Mouse (Mus musculus): ENCODE measurements around the gene Hacd2. TPM values are rescaled to one million over a fixed set of nuclear protein-coding genes. Genes with fewer than 3 reads are reported as not detected.

Gene Hacd2
- polyA plus RNA-seq, 1 experiment = 18.4 TPM

DNA sequence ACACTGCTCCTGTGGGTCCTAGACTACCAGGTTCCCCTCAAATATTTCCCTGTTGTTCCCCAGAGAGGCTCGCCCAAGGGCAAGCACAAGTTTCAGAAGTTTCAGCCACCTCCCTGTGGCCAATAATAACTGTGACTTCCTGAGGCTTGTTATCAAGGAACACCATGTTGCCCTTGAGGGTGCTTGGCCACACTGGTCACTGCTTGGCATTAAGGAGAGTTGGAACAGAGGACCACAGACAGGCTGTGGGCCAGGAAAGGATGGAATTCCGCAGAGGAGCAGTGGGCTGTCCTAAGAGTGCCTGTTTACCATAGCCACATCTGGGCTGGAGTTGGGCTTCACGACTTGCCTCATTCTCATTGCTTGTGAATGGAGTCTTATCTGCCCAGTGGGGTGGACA is 107.9 kb downstream of the Hacd2 start:
- TF ChIP-seq CTCF (IDR thresholded peaks at IDR 0.05; ENCODE audit: borderline replicate concordance, extremely low read depth, insufficient read depth, insufficient read length) (no peak), POLR2A (IDR thresholded peaks at IDR 0.05; ENCODE audit: borderline replicate concordance, extremely low read depth, insufficient read depth, insufficient read length, poor library complexity, severe bottlenecking) (no peak)
- no peak for DNase-seq (ENCODE audit: low read depth)

DNA sequence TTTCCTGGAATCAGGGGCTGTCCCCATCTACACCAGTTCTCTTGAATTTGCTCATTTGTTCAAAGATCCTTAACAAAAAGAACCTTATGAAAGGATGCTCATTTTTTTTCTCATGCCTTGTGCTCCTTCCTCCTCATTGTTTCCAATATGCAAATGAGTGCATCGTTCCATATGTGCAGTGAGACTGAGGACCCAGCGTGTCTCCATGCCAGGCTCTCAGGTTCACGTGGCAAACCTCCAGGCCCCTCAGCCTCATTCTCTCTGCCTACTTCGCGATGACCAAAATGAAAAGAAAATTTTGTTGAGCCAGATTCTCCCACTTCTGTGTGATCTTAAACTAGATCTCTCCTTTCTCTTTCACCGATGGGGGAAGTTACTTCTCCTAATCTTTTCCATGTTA is 117.2 kb downstream of the Hacd2 start:
- TF ChIP-seq CTCF (IDR thresholded peaks at IDR 0.05; ENCODE audit: borderline replicate concordance, extremely low read depth, insufficient read depth, insufficient read length) (no peak), POLR2A (IDR thresholded peaks at IDR 0.05; ENCODE audit: borderline replicate concordance, extremely low read depth, insufficient read depth, insufficient read length, poor library complexity, severe bottlenecking) (no peak)
- DNase-seq (ENCODE audit: low read depth) = peak; percentile 76

DNA sequence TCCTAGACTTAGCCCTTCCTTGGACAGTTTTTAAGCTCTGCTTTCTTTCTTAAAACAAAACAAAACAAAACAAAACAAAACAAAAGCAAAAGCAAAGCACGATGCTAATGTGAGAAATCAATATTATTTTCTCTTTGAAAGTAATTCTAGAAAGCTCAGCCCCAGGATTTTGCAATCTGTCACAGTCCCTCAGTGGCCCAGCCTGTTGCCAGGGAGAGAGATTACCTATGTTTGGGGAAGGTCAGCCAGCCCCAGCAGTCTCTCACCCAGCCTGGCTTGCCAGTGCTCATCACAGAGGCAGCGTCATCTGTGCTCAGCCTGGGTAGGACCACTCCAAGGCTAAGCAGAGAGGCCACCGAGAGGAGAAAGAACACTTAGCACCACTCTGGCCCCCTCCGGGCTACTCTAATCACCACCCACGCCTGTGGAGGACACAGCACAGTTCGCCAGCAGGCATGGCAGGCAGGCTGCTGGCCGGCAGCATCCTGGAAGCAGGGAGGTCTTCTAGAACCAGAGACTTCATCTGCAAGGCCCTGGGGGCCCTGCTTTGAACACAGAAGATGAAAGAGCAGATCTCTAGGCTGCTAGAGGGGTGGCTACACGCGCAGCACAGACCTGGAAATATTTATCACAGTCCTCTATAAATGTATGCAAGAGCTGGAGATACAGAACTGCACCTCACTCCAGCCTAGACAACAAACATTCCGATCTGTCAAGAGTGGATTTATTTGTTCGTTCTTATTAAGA is 117.8 kb downstream of the Hacd2 start:
- DNase-seq (ENCODE audit: low read depth) = peak; percentile 79
- TF ChIP-seq CTCF (IDR thresholded peaks at IDR 0.05; ENCODE audit: borderline replicate concordance, extremely low read depth, insufficient read depth, insufficient read length) = no peak
- no peak for TF ChIP-seq POLR2A (IDR thresholded peaks at IDR 0.05; ENCODE audit: borderline replicate concordance, extremely low read depth, insufficient read depth, insufficient read length, poor library complexity, severe bottlenecking)

DNA sequence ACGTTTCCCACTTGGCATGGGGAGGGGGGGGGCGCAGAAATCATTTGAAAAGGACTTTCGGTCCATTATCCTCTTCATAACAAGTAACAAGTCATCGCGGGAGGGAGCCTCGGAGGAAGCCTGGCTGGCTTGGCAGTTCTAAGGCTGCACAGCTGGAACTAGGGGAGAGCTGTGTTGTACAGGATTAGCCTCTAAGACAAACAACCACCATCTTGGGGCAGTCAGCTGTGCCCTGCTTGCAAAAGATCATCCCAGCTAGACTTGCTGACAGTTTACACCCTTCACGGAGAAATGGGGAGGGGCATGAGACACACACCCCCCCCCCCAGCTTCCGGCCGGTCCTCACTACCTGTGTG is 118.4 kb downstream of the Hacd2 start:
- peak; percentile 62 for DNase-seq (ENCODE audit: low read depth)
- TF ChIP-seq POLR2A (IDR thresholded peaks at IDR 0.05; ENCODE audit: borderline replicate concordance, extremely low read depth, insufficient read depth, insufficient read length, poor library complexity, severe bottlenecking) = no peak
- no peak for TF ChIP-seq CTCF (IDR thresholded peaks at IDR 0.05; ENCODE audit: borderline replicate concordance, extremely low read depth, insufficient read depth, insufficient read length)

DNA sequence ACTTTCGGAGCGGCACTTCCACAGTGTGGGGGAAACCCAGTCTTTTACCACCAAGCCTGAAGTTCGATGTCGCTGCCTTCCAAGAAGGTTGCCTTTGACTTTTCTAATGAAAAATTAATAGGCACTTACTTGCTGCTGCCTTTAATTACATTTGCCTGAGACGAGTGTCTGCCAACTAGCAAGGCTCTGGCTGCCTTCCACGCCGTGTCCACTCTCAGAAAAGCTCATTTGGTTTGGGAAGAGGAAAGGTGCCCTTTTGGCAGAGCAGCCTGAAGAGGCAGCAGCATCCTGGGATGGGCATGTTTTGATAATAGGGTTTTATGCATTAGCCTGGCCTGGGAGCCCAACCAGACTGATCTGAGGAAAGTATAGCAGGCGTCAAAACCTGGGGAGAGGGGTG is 119.6 kb downstream of the Hacd2 start:
- peak; percentile 62 for DNase-seq (ENCODE audit: low read depth)
- TF ChIP-seq POLR2A (IDR thresholded peaks at IDR 0.05; ENCODE audit: borderline replicate concordance, extremely low read depth, insufficient read depth, insufficient read length, poor library complexity, severe bottlenecking) = no peak
- TF ChIP-seq CTCF (IDR thresholded peaks at IDR 0.05; ENCODE audit: borderline replicate concordance, extremely low read depth, insufficient read depth, insufficient read length) = no peak

DNA sequence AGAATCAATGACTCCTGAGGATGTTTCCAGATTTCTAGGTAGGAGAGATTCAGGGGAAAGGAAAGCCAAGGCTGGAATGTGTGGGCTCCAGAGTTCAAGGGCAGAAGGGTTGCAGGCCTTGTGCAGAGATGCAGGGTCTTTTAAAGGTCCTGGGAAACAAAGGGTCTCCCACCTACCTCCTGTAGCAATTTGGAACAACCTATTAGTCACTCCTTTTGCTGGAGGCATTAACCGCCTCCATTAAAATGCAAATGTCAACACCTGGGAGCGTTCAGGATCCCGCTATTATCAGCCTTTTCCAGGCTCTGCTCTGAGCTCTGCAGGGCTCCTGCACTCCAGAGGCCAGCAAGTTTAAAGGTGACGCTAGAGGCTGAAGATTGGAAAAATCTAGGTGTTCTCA is 123.9 kb downstream of the Hacd2 start:
- DNase-seq (ENCODE audit: low read depth) = no peak
- TF ChIP-seq CTCF (IDR thresholded peaks at IDR 0.05; ENCODE audit: borderline replicate concordance, extremely low read depth, insufficient read depth, insufficient read length) (no peak), POLR2A (IDR thresholded peaks at IDR 0.05; ENCODE audit: borderline replicate concordance, extremely low read depth, insufficient read depth, insufficient read length, poor library complexity, severe bottlenecking) (no peak)

DNA sequence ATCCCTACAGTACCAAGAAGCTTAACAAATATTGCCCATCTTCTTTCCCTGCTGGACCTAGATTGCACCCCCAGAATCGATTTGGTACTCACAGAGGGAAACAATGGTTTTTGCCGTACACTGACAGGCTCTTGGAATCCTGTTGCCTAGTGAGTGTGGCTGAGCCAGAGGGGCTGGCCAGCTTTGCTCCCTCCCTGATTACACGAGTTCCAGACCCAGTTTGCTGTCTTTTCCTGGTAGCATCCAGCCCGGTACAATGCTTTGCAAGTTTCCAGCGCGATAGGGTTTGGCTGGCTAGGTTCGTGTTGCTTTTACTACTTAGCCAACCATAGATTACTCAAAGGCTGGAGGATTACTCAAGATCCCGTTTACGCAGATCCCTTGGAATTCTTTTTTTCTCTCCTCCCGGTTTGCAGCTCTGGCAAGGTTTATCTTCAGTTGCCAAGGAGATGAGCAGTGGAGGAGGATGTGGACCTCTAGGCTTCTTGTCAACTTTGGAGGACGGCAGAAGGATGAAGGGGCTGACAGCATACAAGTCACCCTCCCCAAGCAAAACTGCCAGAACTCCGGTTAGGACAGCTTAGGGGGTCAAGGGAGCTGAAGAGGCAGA is 131.0 kb downstream of the Hacd2 start:
- TF ChIP-seq POLR2A (IDR thresholded peaks at IDR 0.05; ENCODE audit: borderline replicate concordance, extremely low read depth, insufficient read depth, insufficient read length, poor library complexity, severe bottlenecking) (no peak), CTCF (IDR thresholded peaks at IDR 0.05; ENCODE audit: borderline replicate concordance, extremely low read depth, insufficient read depth, insufficient read length) (no peak)
- peak; percentile 24 for DNase-seq (ENCODE audit: low read depth)

DNA sequence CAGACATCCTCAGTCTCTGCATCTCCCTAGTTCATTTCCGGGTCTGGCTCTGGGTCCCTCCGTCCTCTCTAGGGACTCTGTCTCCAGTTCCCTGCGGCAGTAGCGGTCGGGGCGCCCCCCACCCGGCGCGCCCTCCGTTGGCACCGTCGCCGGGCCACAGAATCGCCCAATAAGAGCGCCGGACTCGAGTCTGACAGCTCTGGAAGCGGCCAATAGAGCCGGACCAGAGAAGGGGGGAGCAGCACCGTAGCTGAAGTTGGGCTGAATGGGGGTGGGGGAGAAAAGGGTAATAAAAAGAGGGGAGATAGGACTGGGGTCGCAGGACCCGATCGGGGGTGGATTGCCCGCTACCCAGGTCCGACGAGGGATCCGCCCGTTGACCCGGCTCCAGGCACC is 132.0 kb downstream of the Hacd2 start:
- TF ChIP-seq POLR2A (IDR thresholded peaks at IDR 0.05; ENCODE audit: borderline replicate concordance, extremely low read depth, insufficient read depth, insufficient read length, poor library complexity, severe bottlenecking) = no peak
- TF ChIP-seq CTCF (IDR thresholded peaks at IDR 0.05; ENCODE audit: borderline replicate concordance, extremely low read depth, insufficient read depth, insufficient read length) = no peak
- DNase-seq (ENCODE audit: low read depth) = peak; percentile 89

DNA sequence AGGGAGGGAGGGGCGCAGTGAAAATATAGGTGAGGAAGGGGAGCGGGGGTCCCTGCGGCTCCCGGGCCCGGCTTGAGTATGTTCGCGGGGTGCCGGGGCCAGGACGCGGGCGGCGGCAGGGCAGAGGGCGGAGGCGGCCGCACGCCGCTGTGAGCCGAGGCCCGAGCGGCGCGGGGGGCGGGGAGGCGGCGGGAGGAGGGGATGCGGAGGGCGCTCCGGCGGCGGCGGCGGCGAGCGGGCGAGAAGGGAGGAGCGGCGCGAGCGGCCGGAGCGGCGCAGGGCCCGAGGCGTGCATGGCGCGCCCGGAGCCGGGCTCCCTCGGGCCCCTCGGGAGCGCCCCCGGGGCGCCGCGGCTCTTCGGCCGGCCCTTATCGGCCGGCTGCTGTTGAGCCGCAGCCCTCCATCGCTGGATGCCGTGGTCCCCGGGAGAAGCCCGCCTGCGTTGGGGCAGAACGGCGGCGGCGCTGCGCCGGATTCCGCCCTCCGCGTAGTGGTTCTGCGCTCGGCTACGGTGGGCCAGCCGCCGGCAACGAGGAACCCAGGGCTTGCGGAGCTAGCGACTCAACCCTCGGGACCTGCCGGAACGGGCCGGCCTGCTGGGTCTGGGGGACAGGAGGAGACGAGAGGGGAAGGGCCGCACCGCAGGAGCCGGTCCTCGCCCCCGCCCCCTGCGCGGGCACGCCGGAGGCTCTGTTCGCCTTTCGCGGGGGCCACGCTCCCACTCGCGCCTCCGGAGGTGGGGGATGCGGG is 132.6 kb downstream of the Hacd2 start, which contains the start of gene Adcy5:
Gene Adcy5 (plus strand): TSS at position 237 of the 750 bp plus-strand sequence.
- DNase-seq (ENCODE audit: low read depth) = peak; percentile 71
- no peak for TF ChIP-seq POLR2A (IDR thresholded peaks at IDR 0.05; ENCODE audit: borderline replicate concordance, extremely low read depth, insufficient read depth, insufficient read length, poor library complexity, severe bottlenecking)
- TF ChIP-seq CTCF (IDR thresholded peaks at IDR 0.05; ENCODE audit: borderline replicate concordance, extremely low read depth, insufficient read depth, insufficient read length) = no peak

DNA sequence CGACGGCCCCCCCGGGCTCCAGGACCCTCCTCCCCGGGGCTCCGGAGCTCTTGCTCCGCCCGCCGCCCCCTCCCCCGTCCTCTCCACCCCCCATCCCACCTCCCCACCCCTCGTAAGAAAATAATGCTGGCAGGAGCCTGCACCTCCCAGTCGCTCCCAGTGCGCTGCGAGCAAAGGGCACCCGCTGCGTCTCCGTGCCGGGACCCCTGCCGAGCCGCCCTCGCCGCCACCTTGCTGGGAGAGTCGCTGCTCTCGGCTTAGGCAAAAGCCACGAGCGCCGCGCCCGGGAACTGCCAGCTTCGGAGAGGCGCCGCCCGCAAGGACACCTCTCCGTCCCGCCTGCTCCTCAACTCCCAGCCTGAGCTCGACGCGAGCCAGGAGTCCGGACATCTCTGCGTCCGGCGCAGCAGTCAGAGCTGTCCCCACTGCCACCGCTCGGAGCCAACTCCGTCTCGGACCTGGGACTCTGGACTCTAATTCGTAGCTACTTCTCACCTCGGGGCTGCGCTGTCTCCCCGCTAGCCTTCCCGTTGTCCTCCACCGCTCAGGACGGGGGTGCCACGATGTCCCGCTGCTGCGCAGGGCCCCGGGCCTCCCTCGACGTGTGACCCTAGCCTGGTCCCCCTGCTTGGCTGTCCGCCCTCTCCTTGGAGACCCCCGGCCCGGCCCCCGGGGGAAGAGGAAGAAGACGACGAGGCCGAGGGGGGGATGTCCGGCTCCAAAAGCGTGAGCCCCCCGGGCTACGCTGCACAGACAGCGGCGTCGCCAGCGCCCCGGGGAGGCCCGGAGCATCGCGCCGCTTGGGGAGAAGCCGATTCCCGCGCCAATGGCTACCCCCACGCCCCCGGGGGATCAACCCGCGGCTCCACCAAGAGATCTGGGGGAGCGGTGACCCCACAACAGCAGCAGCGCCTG is 133.4 kb downstream of the Hacd2 start:
- TF ChIP-seq POLR2A (IDR thresholded peaks at IDR 0.05; ENCODE audit: borderline replicate concordance, extremely low read depth, insufficient read depth, insufficient read length, poor library complexity, severe bottlenecking) (no peak), CTCF (IDR thresholded peaks at IDR 0.05; ENCODE audit: borderline replicate concordance, extremely low read depth, insufficient read depth, insufficient read length) (peak; percentile 27; the same call in 1 of the 2 replicates)
- DNase-seq (ENCODE audit: low read depth) = peak; percentile 65
